Mouse (Mus musculus): ENCODE results near the gene Cep170.

GRCm38 (mm10) chr1:176699793-176700192 is 114.1 kb downstream of the Cep170 start:
- no peak for TF ChIP-seq POLR2A (IDR thresholded peaks at IDR 0.05; ENCODE audit: insufficient read depth, low read depth, low read length)
- no peak for TF ChIP-seq CTCF (IDR thresholded peaks at IDR 0.05; ENCODE audit: insufficient read depth, low read depth, low read length)

Measured in olfactory bulb, adult 2 months (tissue).